Mouse (Mus musculus) midbrain, embryonic 10.5 days (tissue): ENCODE data around the gene Gna14. TPM values are rescaled to one million over a fixed set of nuclear protein-coding genes. Genes with fewer than 3 reads are reported as not detected.

Source experiments
- DNase-seq: peaks from one replicate; pipeline ENCODE4 v3.0.0-alpha.2; 2017; ENCODE audit warnings: low spot score
- H3K27ac ChIP-seq: fragments of 300-500 bp; sonication (generic); replicated peaks from 2 replicates; pipeline ENCODE4 v1.5.1; 2016; ENCODE audit warnings: mild to moderate bottlenecking
- H3K27me3 ChIP-seq: fragments of 300-500 bp; sonication (generic); 2 replicates; pipeline ENCODE4 v1.6.1; 2016; ENCODE audit warnings: low read depth, mild to moderate bottlenecking; ENCODE audit not compliant: poor library complexity, severe bottlenecking
- H3K36me3 ChIP-seq: fragments of 300-500 bp; sonication (generic); 2 replicates; pipeline ENCODE4 v1.6.1; 2016; ENCODE audit warnings: mild to moderate bottlenecking, moderate library complexity
- H3K4me1 ChIP-seq: fragments of 300-500 bp; sonication (generic); 2 replicates; pipeline ENCODE4 v1.6.1; 2016
- H3K4me3 ChIP-seq: fragments of 300-500 bp; sonication (generic); 2 replicates; pipeline ENCODE4 v1.5.1; 2016; ENCODE audit warnings: mild to moderate bottlenecking, moderate library complexity
- H3K9me3 ChIP-seq: fragments of 300-500 bp; sonication (generic); replicated peaks from 2 replicates; pipeline ENCODE4 v1.6.1; 2016; ENCODE audit warnings: mild to moderate bottlenecking
- WGBS: fragments of 180-500 bp; shearing (Covaris S2); methylation state at CpG from one replicate; pipeline ENCODE4 v1.1.7; 2016; 5-methylcytosine and 5-hydroxymethylcytosine counted together
- polyA plus RNA-seq: library from polyadenylated mRNA; unstranded; fragments of >200 nt; fragmentation: Nextera tagmentation; extraction: Ambion mirVana; gene quantifications from 2 replicates; pipeline ENCODE4 v1.2.1, GENCODE M21; 2016

Gene Gna14
- polyA plus RNA-seq, result 0.19 and 0.58 TPM in 2 replicates

- H3K4me3 ChIP-seq, result peak within 1 kb of the TSS; percentile 57
- H3K27me3 ChIP-seq, result peaks cover 63% of the 10 kb centered on the region
- no peaks in the 10 kb centered on the region for H3K36me3 ChIP-seq
- under 1% methylated on average over 27 of the region's 27 CpGs for WGBS
- H3K9me3 ChIP-seq, result no peaks in the 10 kb centered on the region
- H3K4me1 ChIP-seq, result peaks cover 44% of the 10 kb centered on the region
- peak; percentile 86 for DNase-seq
- no peak within 1 kb of the TSS; the same call in 1 of the 2 replicates for H3K27ac ChIP-seq
Observed at GRCm38 (mm10) chr19:16435531-16436231, at the start of gene Gna14. Gene Gna14, plus strand, starts transcription at chr19:16435762.

- 86% methylated on average over 6 of the region's 6 CpGs for WGBS
- no peaks in the 10 kb centered on the region for H3K9me3 ChIP-seq
- H3K27me3 ChIP-seq, result no peaks in the 10 kb centered on the region
Observed at GRCm38 (mm10) chr19:16386514-16386913, 49.0 kb upstream of the Gna14 start.

GRCm38 (mm10) chr19:16390192-16390795, 45.3 kb upstream of the Gna14 start:
- H3K4me1 ChIP-seq, result peaks cover 12% of the 10 kb centered on the region
- H3K9me3 ChIP-seq, result no peaks in the 10 kb centered on the region
- no peak for DNase-seq
- no peak overlapping the region for H3K4me3 ChIP-seq
- H3K36me3 ChIP-seq, result peaks cover 13% of the 10 kb centered on the region; the same call in 1 of the 2 replicates
- 91% methylated on average over 6 of the region's 6 CpGs for WGBS
- no peak overlapping the region for H3K27ac ChIP-seq
- no peaks in the 10 kb centered on the region for H3K27me3 ChIP-seq

More at GRCm38 (mm10) chr19:16386514-16386913, 49.0 kb upstream of the Gna14 start:
- Histone ChIP-seq H3K4me3 (no peak overlapping the region), H3K36me3 (peaks cover 29% of the 10 kb centered on the region), H3K27ac (no peak overlapping the region), H3K4me1 (peaks cover 12% of the 10 kb centered on the region)
- DNase-seq, result no peak

GRCm38 (mm10) chr19:16394381-16394780, 41.2 kb upstream of the Gna14 start:
- no peaks in the 10 kb centered on the region for H3K36me3 ChIP-seq
- H3K27me3 ChIP-seq, result no peaks in the 10 kb centered on the region
- no peak overlapping the region for H3K4me3 ChIP-seq
- DNase-seq, result no peak
- H3K27ac ChIP-seq, result no peak overlapping the region
- no peaks in the 10 kb centered on the region for H3K9me3 ChIP-seq
- H3K4me1 ChIP-seq, result no peaks in the 10 kb centered on the region
- 87% methylated on average over 5 of the region's 5 CpGs for WGBS

GRCm38 (mm10) chr19:16403101-16403500, 32.5 kb upstream of the Gna14 start:
- H3K9me3 ChIP-seq, result no peaks in the 10 kb centered on the region
- no peaks in the 10 kb centered on the region for H3K36me3 ChIP-seq
- no peak overlapping the region for H3K4me3 ChIP-seq
- H3K4me1 ChIP-seq, result no peaks in the 10 kb centered on the region
- no peak for DNase-seq
- 82% methylated on average over 6 of the region's 6 CpGs for WGBS
- H3K27me3 ChIP-seq, result no peaks in the 10 kb centered on the region
- no peak overlapping the region for H3K27ac ChIP-seq

- no peaks in the 10 kb centered on the region for H3K36me3 ChIP-seq
- no peak overlapping the region for H3K27ac ChIP-seq
- H3K9me3 ChIP-seq, result no peaks in the 10 kb centered on the region
- WGBS, result 76% methylated on average over 1 of the region's 1 CpGs
- H3K27me3 ChIP-seq, result no peaks in the 10 kb centered on the region
- no peak for DNase-seq
- no peak overlapping the region for H3K4me3 ChIP-seq
- H3K4me1 ChIP-seq, result no peaks in the 10 kb centered on the region
Observed at GRCm38 (mm10) chr19:16407727-16408126, 27.8 kb upstream of the Gna14 start.

GRCm38 (mm10) chr19:16411302-16411701, 24.3 kb upstream of the Gna14 start:
- DNase-seq, result no peak
- no peak overlapping the region for H3K4me3 ChIP-seq
- no peaks in the 10 kb centered on the region for H3K9me3 ChIP-seq
- H3K27me3 ChIP-seq, result no peaks in the 10 kb centered on the region
- no peak overlapping the region for H3K27ac ChIP-seq
- no peaks in the 10 kb centered on the region for H3K4me1 ChIP-seq
- H3K36me3 ChIP-seq, result no peaks in the 10 kb centered on the region

GRCm38 (mm10) chr19:16418086-16418663, 17.4 kb upstream of the Gna14 start:
- H3K36me3 ChIP-seq, result no peaks in the 10 kb centered on the region
- H3K9me3 ChIP-seq, result no peaks in the 10 kb centered on the region
- H3K4me1 ChIP-seq, result no peaks in the 10 kb centered on the region
- H3K27me3 ChIP-seq, result no peaks in the 10 kb centered on the region
- H3K4me3 ChIP-seq, result no peak overlapping the region
- H3K27ac ChIP-seq, result no peak overlapping the region
- 92% methylated on average over 5 of the region's 5 CpGs for WGBS
- DNase-seq, result no peak

- Histone ChIP-seq H3K4me1 (no peaks in the 10 kb centered on the region), H3K27me3 (no peaks in the 10 kb centered on the region), H3K27ac (no peak overlapping the region), H3K36me3 (no peaks in the 10 kb centered on the region), H3K4me3 (no peak overlapping the region), H3K9me3 (peaks cover 14% of the 10 kb centered on the region)
- WGBS, result 89% methylated on average over 2 of the region's 2 CpGs
- DNase-seq, result no peak
Observed at GRCm38 (mm10) chr19:16425596-16425995, 10.0 kb upstream of the Gna14 start.

- H3K9me3 ChIP-seq, result peaks cover 14% of the 10 kb centered on the region
- no peak overlapping the region for H3K27ac ChIP-seq
- H3K4me3 ChIP-seq, result no peak overlapping the region
- no peak for DNase-seq
- WGBS, result 86% methylated on average over 8 of the region's 8 CpGs
- peaks cover 17% of the 10 kb centered on the region for H3K4me1 ChIP-seq
- H3K36me3 ChIP-seq, result no peaks in the 10 kb centered on the region
- H3K27me3 ChIP-seq, result peaks cover 25% of the 10 kb centered on the region
Observed at GRCm38 (mm10) chr19:16431368-16431767, 4.2 kb upstream of the Gna14 start.

GRCm38 (mm10) chr19:16434879-16435278, 683 bp upstream of the Gna14 start:
- Histone ChIP-seq H3K4me3 (peak overlapping the region; percentile 57), H3K36me3 (no peaks in the 10 kb centered on the region), H3K9me3 (no peaks in the 10 kb centered on the region), H3K4me1 (peaks cover 43% of the 10 kb centered on the region), H3K27ac (no peak overlapping the region), H3K27me3 (peaks cover 61% of the 10 kb centered on the region)
- DNase-seq, result no peak
- 28% methylated on average over 9 of the region's 9 CpGs for WGBS

- Histone ChIP-seq H3K4me1 (peaks cover 41% of the 10 kb centered on the region), H3K4me3 (peak overlapping the region; percentile 57), H3K27me3 (peaks cover 63% of the 10 kb centered on the region), H3K9me3 (no peaks in the 10 kb centered on the region), H3K27ac (no peak overlapping the region; the same call in 1 of the 2 replicates), H3K36me3 (no peaks in the 10 kb centered on the region)
- DNase-seq, result peak; percentile 62
- 1% methylated on average over 61 of the region's 61 CpGs for whole genome bisulfite sequencing
Observed at GRCm38 (mm10) chr19:16436335-16437169, 990 bp downstream of the Gna14 start.
